Mouse (Mus musculus): ENCODE data around the gene Ptma. TPM values are rescaled to one million over a fixed set of nuclear protein-coding genes. Genes with fewer than 3 reads are reported as not detected.

Gene Ptma
- polyA plus RNA-seq, 1 experiment from 2014 or later: 1,651 TPM

GRCm38 (mm10) chr1:86501114-86501532 is 25.4 kb upstream of the Ptma start:
- Histone ChIP-seq H3K9me3 (ENCODE audit: control insufficient read depth, low read length) (no peaks in the 10 kb centered on the region), H3K9ac (replicated peaks; ENCODE audit: low read depth, low read length) (no peak overlapping the region), H3K36me3 (ENCODE audit: control insufficient read depth, insufficient read depth, low read length) (no peaks in the 10 kb centered on the region), H3K27me3 (ENCODE audit: control insufficient read depth, insufficient read depth, low read length) (no peaks in the 10 kb centered on the region), H3K27ac (ENCODE audit: low read depth, low read length) (no peak overlapping the region; the same call in 1 of the 2 replicates), H3K4me1 (ENCODE audit: control insufficient read depth, insufficient read depth, low read length) (peaks cover 36% of the 10 kb centered on the region), H3K4me2 (ENCODE audit: low read depth, low read length) (no peak overlapping the region), H3K4me3 (ENCODE audit: low read depth, low read length) (no peak overlapping the region)
- 34% methylated on average over 6 of the region's 6 CpGs for WGBS
- no peak for ATAC-seq (ENCODE audit: low read depth)

- peak overlapping the region; percentile 72 for H3K27ac ChIP-seq (ENCODE audit: low read depth, low read length)
- no peaks in the 10 kb centered on the region for H3K27me3 ChIP-seq (ENCODE audit: control insufficient read depth, insufficient read depth, low read length)
- ATAC-seq (ENCODE audit: low read depth): no peak
These were observed 25.0 kb upstream of the Ptma start for GRCm38 (mm10) chr1:86501559-86501958.

GRCm38 (mm10) chr1:86502221-86503048 is 24.1 kb upstream of the Ptma start:
- 16% methylated on average over 10 of the region's 17 CpGs for WGBS
- peaks cover 41% of the 10 kb centered on the region for H3K4me1 ChIP-seq (ENCODE audit: control insufficient read depth, insufficient read depth, low read length)
- no peak overlapping the region for H3K9ac ChIP-seq (replicated peaks; ENCODE audit: low read depth, low read length)
- no peak for ATAC-seq (ENCODE audit: low read depth)
- no peak overlapping the region for H3K4me2 ChIP-seq (ENCODE audit: low read depth, low read length)
- no peaks in the 10 kb centered on the region for H3K9me3 ChIP-seq (ENCODE audit: control insufficient read depth, low read length)
- peak overlapping the region; percentile 72; the same call in 1 of the 2 replicates for H3K27ac ChIP-seq (ENCODE audit: low read depth, low read length)
- no peaks in the 10 kb centered on the region for H3K36me3 ChIP-seq (ENCODE audit: control insufficient read depth, insufficient read depth, low read length)
- H3K4me3 ChIP-seq (ENCODE audit: low read depth, low read length): no peak overlapping the region
- H3K27me3 ChIP-seq (ENCODE audit: control insufficient read depth, insufficient read depth, low read length): no peaks in the 10 kb centered on the region

More at GRCm38 (mm10) chr1:86501559-86501958, 25.0 kb upstream of the Ptma start:
- no peak overlapping the region for H3K4me2 ChIP-seq (ENCODE audit: low read depth, low read length)
- H3K36me3 ChIP-seq (ENCODE audit: control insufficient read depth, insufficient read depth, low read length): no peaks in the 10 kb centered on the region
- no peak overlapping the region for H3K9ac ChIP-seq (replicated peaks; ENCODE audit: low read depth, low read length)
- H3K4me1 ChIP-seq (ENCODE audit: control insufficient read depth, insufficient read depth, low read length): peaks cover 40% of the 10 kb centered on the region
- H3K9me3 ChIP-seq (ENCODE audit: control insufficient read depth, low read length): no peaks in the 10 kb centered on the region
- H3K4me3 ChIP-seq (ENCODE audit: low read depth, low read length): no peak overlapping the region
- WGBS: 1% methylated on average over 4 of the region's 4 CpGs

- 15% methylated on average over 16 of the region's 16 CpGs for WGBS
- H3K27ac ChIP-seq (ENCODE audit: low read depth, low read length): peak overlapping the region; percentile 96
- peak overlapping the region; percentile 43 for H3K4me3 ChIP-seq (ENCODE audit: low read depth, low read length)
- peak overlapping the region; percentile 55 for H3K4me2 ChIP-seq (ENCODE audit: low read depth, low read length)
- H3K27me3 ChIP-seq (ENCODE audit: control insufficient read depth, insufficient read depth, low read length): no peaks in the 10 kb centered on the region
- no peaks in the 10 kb centered on the region for H3K36me3 ChIP-seq (ENCODE audit: control insufficient read depth, insufficient read depth, low read length)
- H3K4me1 ChIP-seq (ENCODE audit: control insufficient read depth, insufficient read depth, low read length): peaks cover 40% of the 10 kb centered on the region
- ATAC-seq (ENCODE audit: low read depth): peak; percentile 0
- peak overlapping the region; percentile 92; the same call in 1 of the 2 replicates for H3K9ac ChIP-seq (replicated peaks; ENCODE audit: low read depth, low read length)
- no peaks in the 10 kb centered on the region for H3K9me3 ChIP-seq (ENCODE audit: control insufficient read depth, low read length)
These were observed 23.3 kb upstream of the Ptma start for GRCm38 (mm10) chr1:86503165-86503747.

GRCm38 (mm10) chr1:86503906-86504696 is 22.4 kb upstream of the Ptma start:
- no peaks in the 10 kb centered on the region for H3K9me3 ChIP-seq (ENCODE audit: control insufficient read depth, low read length)
- H3K27me3 ChIP-seq (ENCODE audit: control insufficient read depth, insufficient read depth, low read length): no peaks in the 10 kb centered on the region
- peak overlapping the region; percentile 43 for H3K4me3 ChIP-seq (ENCODE audit: low read depth, low read length)
- H3K27ac ChIP-seq (ENCODE audit: low read depth, low read length): peak overlapping the region; percentile 96
- ATAC-seq (ENCODE audit: low read depth): peak; percentile 88
- peak overlapping the region; percentile 55 for H3K4me2 ChIP-seq (ENCODE audit: low read depth, low read length)
- under 1% methylated on average over 64 of the region's 64 CpGs for WGBS
- H3K36me3 ChIP-seq (ENCODE audit: control insufficient read depth, insufficient read depth, low read length): no peaks in the 10 kb centered on the region
- peak overlapping the region; percentile 92 for H3K9ac ChIP-seq (replicated peaks; ENCODE audit: low read depth, low read length)
- H3K4me1 ChIP-seq (ENCODE audit: control insufficient read depth, insufficient read depth, low read length): peaks cover 36% of the 10 kb centered on the region

GRCm38 (mm10) chr1:86504697-86505421 is 21.7 kb upstream of the Ptma start:
- Histone ChIP-seq H3K9ac (replicated peaks; ENCODE audit: low read depth, low read length) (peak overlapping the region; percentile 92), H3K27ac (ENCODE audit: low read depth, low read length) (peak overlapping the region; percentile 96), H3K36me3 (ENCODE audit: control insufficient read depth, insufficient read depth, low read length) (no peaks in the 10 kb centered on the region), H3K4me3 (ENCODE audit: low read depth, low read length) (peak overlapping the region; percentile 43), H3K9me3 (ENCODE audit: control insufficient read depth, low read length) (no peaks in the 10 kb centered on the region), H3K27me3 (ENCODE audit: control insufficient read depth, insufficient read depth, low read length) (no peaks in the 10 kb centered on the region), H3K4me1 (ENCODE audit: control insufficient read depth, insufficient read depth, low read length) (peaks cover 39% of the 10 kb centered on the region), H3K4me2 (ENCODE audit: low read depth, low read length) (peak overlapping the region; percentile 55)
- ATAC-seq (ENCODE audit: low read depth): no peak
- 15% methylated on average over 19 of the region's 19 CpGs for WGBS

GRCm38 (mm10) chr1:86505461-86505860 is 21.1 kb upstream of the Ptma start:
- peak overlapping the region; percentile 92 for H3K9ac ChIP-seq (replicated peaks; ENCODE audit: low read depth, low read length)
- 11% methylated on average over 1 of the region's 1 CpGs for WGBS

GRCm38 (mm10) chr1:86506420-86506819 is 20.1 kb upstream of the Ptma start:
- no peak for ATAC-seq (ENCODE audit: low read depth)
- WGBS: 83% methylated on average over 5 of the region's 5 CpGs
- no peak overlapping the region for H3K4me3 ChIP-seq (ENCODE audit: low read depth, low read length)
- no peaks in the 10 kb centered on the region for H3K36me3 ChIP-seq (ENCODE audit: control insufficient read depth, insufficient read depth, low read length)
- peak overlapping the region; percentile 57 for H3K27ac ChIP-seq (ENCODE audit: low read depth, low read length)
- H3K4me1 ChIP-seq (ENCODE audit: control insufficient read depth, insufficient read depth, low read length): peaks cover 36% of the 10 kb centered on the region
- no peaks in the 10 kb centered on the region for H3K27me3 ChIP-seq (ENCODE audit: control insufficient read depth, insufficient read depth, low read length)
- H3K9ac ChIP-seq (replicated peaks; ENCODE audit: low read depth, low read length): no peak overlapping the region
- no peak overlapping the region for H3K4me2 ChIP-seq (ENCODE audit: low read depth, low read length)
- no peaks in the 10 kb centered on the region for H3K9me3 ChIP-seq (ENCODE audit: control insufficient read depth, low read length)

More at GRCm38 (mm10) chr1:86505461-86505860, 21.1 kb upstream of the Ptma start:
- H3K36me3 ChIP-seq (ENCODE audit: control insufficient read depth, insufficient read depth, low read length): no peaks in the 10 kb centered on the region
- peaks cover 39% of the 10 kb centered on the region for H3K4me1 ChIP-seq (ENCODE audit: control insufficient read depth, insufficient read depth, low read length)
- no peaks in the 10 kb centered on the region for H3K9me3 ChIP-seq (ENCODE audit: control insufficient read depth, low read length)
- H3K27me3 ChIP-seq (ENCODE audit: control insufficient read depth, insufficient read depth, low read length): no peaks in the 10 kb centered on the region
- H3K4me3 ChIP-seq (ENCODE audit: low read depth, low read length): no peak overlapping the region
- H3K27ac ChIP-seq (ENCODE audit: low read depth, low read length): peak overlapping the region; percentile 96
- peak overlapping the region; percentile 55 for H3K4me2 ChIP-seq (ENCODE audit: low read depth, low read length)
- ATAC-seq (ENCODE audit: low read depth): no peak
